Mouse (Mus musculus) adrenal gland, postnatal 14 days (tissue): ENCODE results near the gene B020031M17Rik. TPM values are rescaled to one million over a fixed set of nuclear protein-coding genes. Genes with fewer than 3 reads are reported as not detected.
"Not testable (repeated sequence)": the region's sequence is repeated elsewhere in the genome, so short reads cannot be mapped to it uniquely, and the experiment has no call there.

ENCODE experiments used
- DNase-seq: peaks from one replicate; pipeline ENCODE4 v3.0.0; 2021; ENCODE audit warnings: mixed read lengths
- long read RNA-seq, 2 experiments: library from polyadenylated mRNA; stranded (forward); transcript quantifications; one replicate each; pipeline ENCODE4 v2.0.0; 2021
- total RNA-seq: library from RNA; stranded (reverse); gene quantifications from 2 replicates; pipeline ENCODE4 v1.2.3, GENCODE M21; 2021

B020031M17Rik gene
- total RNA-seq = not detected in 2 replicates
- long read RNA-seq, experiment 1 = 0 reads
- long read RNA-seq, experiment 2 = 0 reads

- not testable (repeated sequence) for DNase-seq
Measured at GRCm38 (mm10) chr13:119950706-119951105, at the start of gene B020031M17Rik. TSS of gene B020031M17Rik (minus strand) at chr13:119950806.

GRCm38 (mm10) chr13:119999215-119999614 is 48.6 kb upstream of the B020031M17Rik start:
- not testable (repeated sequence) for DNase-seq

GRCm38 (mm10) chr13:119998442-119999086 is 48.0 kb upstream of the B020031M17Rik start:
- DNase-seq = not testable (repeated sequence)

GRCm38 (mm10) chr13:119991917-119992496 is 41.4 kb upstream of the B020031M17Rik start:
- DNase-seq = not testable (repeated sequence)

GRCm38 (mm10) chr13:119991264-119991663 is 40.7 kb upstream of the B020031M17Rik start:
- DNase-seq = not testable (repeated sequence)

GRCm38 (mm10) chr13:119969163-119969562 is 18.6 kb upstream of the B020031M17Rik start:
- DNase-seq = not testable (repeated sequence)

- DNase-seq = not testable (repeated sequence)
Measured at GRCm38 (mm10) chr13:119968193-119968592, 17.6 kb upstream of the B020031M17Rik start.

- peak; percentile 10 for DNase-seq
Measured at GRCm38 (mm10) chr13:119965968-119966367, 15.4 kb upstream of the B020031M17Rik start.

- not testable (repeated sequence) for DNase-seq
Measured at GRCm38 (mm10) chr13:119965302-119965952, 14.8 kb upstream of the B020031M17Rik start.

GRCm38 (mm10) chr13:119962856-119963255 is 12.2 kb upstream of the B020031M17Rik start:
- not testable (repeated sequence) for DNase-seq

GRCm38 (mm10) chr13:119955567-119955966 is 5.0 kb upstream of the B020031M17Rik start:
- not testable (repeated sequence) for DNase-seq

- DNase-seq = not testable (repeated sequence)
Measured at GRCm38 (mm10) chr13:119955089-119955488, 4.5 kb upstream of the B020031M17Rik start.

GRCm38 (mm10) chr13:119929172-119929571 is 21.4 kb downstream of the B020031M17Rik start, which contains the start of gene Gm21761:
TSS of gene Gm21761 (minus strand) at chr13:119929272.
- not testable (repeated sequence) for DNase-seq

GRCm38 (mm10) chr13:119924597-119925340 is 25.8 kb downstream of the B020031M17Rik start:
- DNase-seq = not testable (repeated sequence)

GRCm38 (mm10) chr13:119916966-119917722 is 33.5 kb downstream of the B020031M17Rik start:
- not testable (repeated sequence) for DNase-seq

GRCm38 (mm10) chr13:119916449-119916848 is 34.2 kb downstream of the B020031M17Rik start:
- DNase-seq = not testable (repeated sequence)

Other genes starting within 250 kb of the B020031M17Rik start
- gene Nim1k, start 194.9 kb downstream of the B020031M17Rik start, total RNA-seq = 2.9 and 3.0 TPM in 2 replicates
- 39.4 and 39.8 TPM in 2 replicates for gene Zfp131, start 159.9 kb downstream of the B020031M17Rik start, total RNA-seq
- not detected in 2 replicates for gene AF067063, start 120.6 kb downstream of the B020031M17Rik start, total RNA-seq
- gene D13Ertd608e, start 114.8 kb downstream of the B020031M17Rik start, total RNA-seq = not detected in 2 replicates
- gene Tcstv1, start 56.0 kb downstream of the B020031M17Rik start, total RNA-seq = not detected in 2 replicates
- not detected in 2 replicates for gene Gm21761, start 21.5 kb downstream of the B020031M17Rik start, total RNA-seq
- not detected in 2 replicates for gene Gm36079, start 76.2 kb upstream of the B020031M17Rik start, total RNA-seq
- 0.30 and 1.1 TPM in 2 replicates for gene Gm21188, start 101.4 kb upstream of the B020031M17Rik start, total RNA-seq
- gene Gm20767, start 189.4 kb upstream of the B020031M17Rik start, total RNA-seq = not detected in 2 replicates
- gene Gm21818, start 221.6 kb upstream of the B020031M17Rik start, total RNA-seq = not detected in 2 replicates